Mouse (Mus musculus) testis, adult 2 months (tissue): ENCODE measurements around the gene Ccnt1. TPM values are rescaled to one million over a fixed set of nuclear protein-coding genes. Genes with fewer than 3 reads are reported as not detected.
A peak's percentile ranks its signal among the peaks of the same experiment; 100 is the strongest.

Source experiments
- H3K27ac ChIP-seq: fragments of 200-500 bp; 2 replicates; pipeline ENCODE4 v1.5.1; 2012; ENCODE audit warnings: low read depth, low read length; ENCODE audit not compliant: control insufficient read depth, insufficient read depth
- H3K27me3 ChIP-seq: fragments of 200-500 bp; 2 replicates; pipeline ENCODE4 v1.6.1; 2012; ENCODE audit warnings: mild to moderate bottlenecking, low read length, moderate library complexity; ENCODE audit not compliant: control insufficient read depth, insufficient read depth
- H3K36me3 ChIP-seq: fragments of 200-500 bp; 2 replicates; pipeline ENCODE4 v1.6.1; 2012; ENCODE audit warnings: mild to moderate bottlenecking, low read length; ENCODE audit not compliant: control insufficient read depth, insufficient read depth
- H3K4me1 ChIP-seq: fragments of 200-500 bp; 2 replicates; pipeline ENCODE4 v1.6.1; 2012; ENCODE audit warnings: low read length; ENCODE audit not compliant: control insufficient read depth, insufficient read depth
- H3K4me3 ChIP-seq: fragments of 200-500 bp; 2 replicates; pipeline ENCODE4 v1.5.1; 2012; ENCODE audit warnings: low read depth, mild to moderate bottlenecking, low read length, moderate library complexity, mixed read lengths; ENCODE audit not compliant: control insufficient read depth
- CTCF ChIP-seq: fragments of 200-500 bp; IDR thresholded peaks from 2 replicates; pipeline ENCODE4 v1.5.1; 2012; ENCODE audit warnings: low read depth, mild to moderate bottlenecking, inconsistent platforms, low read length, moderate library complexity; ENCODE audit not compliant: control insufficient read depth, insufficient read depth, insufficient replicate concordance
- POLR2A ChIP-seq: fragments of 200-500 bp; IDR thresholded peaks from 2 replicates; pipeline ENCODE4 v1.6.1; 2012; ENCODE audit warnings: low read depth, mild to moderate bottlenecking, inconsistent platforms, low read length, moderate library complexity; ENCODE audit not compliant: control insufficient read depth
- polyA plus RNA-seq: library from polyadenylated mRNA; depleted of rRNA; stranded (reverse); fragments of >200 nt; gene quantifications from 2 replicates; pipeline ENCODE4 v1.2.3, GENCODE M21; 2012

The Ccnt1 gene
- polyA plus RNA-seq, 1 experiment: 15.1 TPM

DNA sequence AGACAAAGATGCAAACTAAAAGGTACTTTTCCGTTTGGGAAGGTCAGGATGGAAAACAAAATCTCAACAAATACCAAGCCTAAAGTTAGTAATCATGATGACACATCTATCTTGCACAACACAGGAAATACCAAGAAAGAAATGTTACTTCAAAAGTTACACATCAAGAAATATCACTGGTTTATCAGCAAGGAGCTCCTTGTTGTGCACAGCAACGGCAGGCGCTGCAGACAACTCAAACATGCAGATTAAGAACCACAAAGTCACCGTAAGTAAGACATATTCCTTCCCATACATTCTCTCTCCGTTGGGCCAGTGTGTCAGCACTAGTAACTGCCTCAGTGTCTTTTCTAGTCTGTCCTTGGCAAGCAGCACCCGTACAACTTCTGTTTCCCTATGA is 29.7 kb downstream of the Ccnt1 start:
- Histone ChIP-seq H3K4me3 (no peak overlapping the region), H3K36me3 (peaks cover 2% of the 10 kb centered on the region), H3K27ac (no peak overlapping the region), H3K4me1 (no peaks in the 10 kb centered on the region; the same call in 1 of the 2 replicates), H3K27me3 (no peaks in the 10 kb centered on the region)
- TF ChIP-seq CTCF: no peak
- TF ChIP-seq POLR2A: no peak

DNA sequence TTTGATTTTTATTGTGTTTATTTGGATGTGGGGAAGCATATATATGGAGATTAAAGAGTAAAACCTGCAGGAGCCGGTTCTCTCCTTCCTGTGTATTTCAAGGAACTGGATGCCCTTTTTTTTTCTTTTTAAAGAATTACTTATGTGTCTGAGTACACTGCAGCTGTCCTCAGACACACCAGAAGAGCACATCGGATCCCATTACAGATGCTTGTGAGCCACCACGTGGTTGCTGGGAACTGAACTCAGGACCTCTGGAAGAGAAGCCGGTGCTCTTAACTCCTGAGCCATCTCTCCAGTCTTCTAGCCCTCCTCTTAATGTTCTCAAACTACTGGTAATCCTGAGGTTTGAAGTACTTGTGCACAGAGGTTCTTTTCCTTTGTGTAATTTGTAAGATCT is 32.8 kb downstream of the Ccnt1 start:
- TF ChIP-seq CTCF (no peak), POLR2A (no peak)
- Histone ChIP-seq H3K27ac (no peak overlapping the region), H3K36me3 (peaks cover 2% of the 10 kb centered on the region; the same call in 1 of the 2 replicates), H3K4me3 (no peak overlapping the region), H3K4me1 (peaks cover 3% of the 10 kb centered on the region), H3K27me3 (no peaks in the 10 kb centered on the region)

- peaks cover 7% of the 10 kb centered on the region for H3K4me1 ChIP-seq
- peaks cover 2% of the 10 kb centered on the region; the same call in 1 of the 2 replicates for H3K36me3 ChIP-seq
- no peak overlapping the region for H3K4me3 ChIP-seq
- H3K27me3 ChIP-seq: no peaks in the 10 kb centered on the region
- no peak overlapping the region for H3K27ac ChIP-seq
- no peak for TF ChIP-seq CTCF
Measured at GRCm38 (mm10) chr15:98536828-98537510, 33.8 kb downstream of the Ccnt1 start.

DNA sequence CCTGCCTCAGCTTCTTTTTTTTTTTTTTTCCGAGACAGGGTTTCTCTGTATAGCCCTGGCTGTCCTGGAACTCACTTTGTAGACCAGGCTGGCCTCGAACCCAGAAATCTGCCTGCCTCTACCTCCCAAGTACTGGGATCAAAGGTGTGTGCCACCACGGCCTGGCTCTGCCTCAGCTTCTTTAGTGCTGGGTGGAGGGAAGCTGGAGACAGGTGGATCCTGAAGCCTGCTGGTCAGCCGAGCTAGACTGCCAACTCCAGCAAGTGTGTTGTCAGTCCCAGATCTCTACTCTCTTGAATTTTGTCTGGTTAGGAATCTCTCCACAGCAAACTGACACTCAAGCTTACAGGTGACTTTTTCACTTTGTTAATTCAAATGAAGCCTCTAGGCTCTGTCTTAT is 34.8 kb downstream of the Ccnt1 start:
- Histone ChIP-seq H3K27ac (no peak overlapping the region), H3K4me3 (no peak overlapping the region), H3K36me3 (peaks cover 3% of the 10 kb centered on the region; the same call in 1 of the 2 replicates), H3K27me3 (no peaks in the 10 kb centered on the region), H3K4me1 (peaks cover 7% of the 10 kb centered on the region)
- TF ChIP-seq POLR2A (no peak), CTCF (no peak)

GRCm38 (mm10) chr15:98533881-98534627 is 36.7 kb downstream of the Ccnt1 start, which contains the start of gene Kansl2:
TSS of gene Kansl2 (minus strand) at chr15:98534264.
- H3K27me3 ChIP-seq: no peaks in the 10 kb centered on the region
- TF ChIP-seq CTCF (no peak), POLR2A (peak; percentile 98)
- H3K27ac ChIP-seq: peak within 1 kb of the TSS; percentile 97
- peaks cover 7% of the 10 kb centered on the region for H3K4me1 ChIP-seq
- peak within 1 kb of the TSS; percentile 91 for H3K4me3 ChIP-seq
- peaks cover 2% of the 10 kb centered on the region for H3K36me3 ChIP-seq

GRCm38 (mm10) chr15:98533035-98533531 is 37.6 kb downstream of the Ccnt1 start:
- Histone ChIP-seq H3K36me3 (peaks cover 2% of the 10 kb centered on the region), H3K4me1 (peaks cover 7% of the 10 kb centered on the region), H3K4me3 (peak overlapping the region; percentile 89), H3K27ac (peak overlapping the region; percentile 97; the same call in 1 of the 2 replicates), H3K27me3 (no peaks in the 10 kb centered on the region)
- TF ChIP-seq CTCF (no peak), POLR2A (no peak)

DNA sequence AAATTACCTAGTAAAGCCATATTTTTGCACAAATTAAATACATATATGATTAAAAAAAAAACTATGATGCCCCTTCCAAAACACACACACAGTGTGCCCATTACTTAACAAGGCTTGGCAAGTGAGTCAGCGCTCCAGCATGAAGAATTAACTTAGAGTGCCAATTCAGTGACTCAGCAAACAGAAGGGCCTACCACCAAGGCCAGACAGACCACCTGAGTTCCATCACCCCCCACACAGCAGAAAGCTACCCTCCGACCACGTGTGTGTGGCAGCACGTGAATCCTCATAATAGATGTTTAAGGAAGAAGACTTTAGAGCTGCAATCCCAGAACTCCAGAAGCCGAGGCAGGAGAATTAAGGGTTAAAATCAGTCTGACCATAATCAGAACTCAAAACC is 38.4 kb downstream of the Ccnt1 start:
- Histone ChIP-seq H3K4me3 (peak overlapping the region; percentile 58), H3K4me1 (peaks cover 7% of the 10 kb centered on the region), H3K27me3 (no peaks in the 10 kb centered on the region), H3K27ac (no peak overlapping the region), H3K36me3 (peaks cover 4% of the 10 kb centered on the region)
- TF ChIP-seq POLR2A: no peak
- no peak for TF ChIP-seq CTCF

GRCm38 (mm10) chr15:98528066-98528563 is 42.6 kb downstream of the Ccnt1 start:
- no peak overlapping the region for H3K27ac ChIP-seq
- peaks cover 8% of the 10 kb centered on the region for H3K36me3 ChIP-seq
- H3K4me3 ChIP-seq: no peak overlapping the region
- H3K4me1 ChIP-seq: peaks cover 6% of the 10 kb centered on the region
- TF ChIP-seq CTCF (no peak), POLR2A (no peak)
- no peaks in the 10 kb centered on the region for H3K27me3 ChIP-seq
